Mouse (Mus musculus) lung, postnatal 25 days (tissue): ENCODE measurements around the gene Ier2.
"Not testable (repeated sequence)": the region's sequence is repeated elsewhere in the genome, so short reads cannot be mapped to it uniquely, and the experiment has no call there.

Experiments
- DNase-seq: peaks from one replicate; pipeline ENCODE4 v3.0.0; 2022; ENCODE audit warnings: low spot score

Ier2 gene

GRCm38 (mm10) chr8:84698288-84698687 lies 35.6 kb upstream of the Ier2 start:
- DNase-seq, result no peak

GRCm38 (mm10) chr8:84697166-84698130 lies 34.8 kb upstream of the Ier2 start:
- DNase-seq, result no peak

GRCm38 (mm10) chr8:84695140-84695539 lies 32.5 kb upstream of the Ier2 start:
- DNase-seq, result no peak

GRCm38 (mm10) chr8:84693332-84693731 lies 30.7 kb upstream of the Ier2 start:
- no peak for DNase-seq

- peak; percentile 95 for DNase-seq
Observed at GRCm38 (mm10) chr8:84689091-84689915, 26.7 kb upstream of the Ier2 start.

- peak; percentile 90 for DNase-seq
Observed at GRCm38 (mm10) chr8:84687705-84688100, 25.1 kb upstream of the Ier2 start, which contains the start of gene Nacc1. TSS of gene Nacc1 (minus strand) at chr8:84687862.

GRCm38 (mm10) chr8:84687003-84687704 lies 24.5 kb upstream of the Ier2 start:
- no peak for DNase-seq

GRCm38 (mm10) chr8:84686191-84687002 lies 23.7 kb upstream of the Ier2 start, which contains the start of gene Trmt1:
TSS of gene Trmt1 (plus strand) at chr8:84686307.
- DNase-seq, result no peak

- no peak for DNase-seq
Observed at GRCm38 (mm10) chr8:84684537-84684936, 21.9 kb upstream of the Ier2 start.

GRCm38 (mm10) chr8:84682257-84682656 lies 19.6 kb upstream of the Ier2 start:
- DNase-seq, result no peak

GRCm38 (mm10) chr8:84681476-84681875 lies 18.8 kb upstream of the Ier2 start:
- no peak for DNase-seq

- no peak for DNase-seq
Observed at GRCm38 (mm10) chr8:84677305-84677704, 14.7 kb upstream of the Ier2 start.

- DNase-seq, result not testable (repeated sequence)
Observed at GRCm38 (mm10) chr8:84670295-84671006, 7.8 kb upstream of the Ier2 start.

- DNase-seq, result no peak
Observed at GRCm38 (mm10) chr8:84668731-84669485, 6.3 kb upstream of the Ier2 start.

- DNase-seq, result no peak
Observed at GRCm38 (mm10) chr8:84668081-84668480, 5.4 kb upstream of the Ier2 start.

- DNase-seq, result no peak
Observed at GRCm38 (mm10) chr8:84665385-84665893, 2.8 kb upstream of the Ier2 start.

- DNase-seq, result peak; percentile 85
Observed at GRCm38 (mm10) chr8:84664566-84665384, 2.1 kb upstream of the Ier2 start.

- peak; percentile 99 for DNase-seq
Observed at GRCm38 (mm10) chr8:84663483-84664327, 1.1 kb upstream of the Ier2 start.
